Mouse (Mus musculus): ENCODE measurements around the gene Cyb5r2. TPM values are rescaled to one million over a fixed set of nuclear protein-coding genes. Genes with fewer than 3 reads are reported as not detected.

The Cyb5r2 gene
- polyA plus RNA-seq, 1 experiment from 2014 or later: 0.31 TPM

Other genes with a start within 250 kb of the Cyb5r2 start
- 18.6 and 24.3 TPM in 2 replicates for gene Olfml1, start 190.6 kb downstream of the Cyb5r2 start, polyA plus RNA-seq (2014; fragmentation: Nextera tagmentation; extraction: Ambion mirVana)
- 11.2 and 12.8 TPM in 2 replicates for gene Ppfibp2, start 162.8 kb downstream of the Cyb5r2 start, polyA plus RNA-seq (2014; fragmentation: Nextera tagmentation; extraction: Ambion mirVana)
- not detected in 2 replicates for gene 5330417H12Rik, start 132.9 kb downstream of the Cyb5r2 start, polyA plus RNA-seq (2014; fragmentation: Nextera tagmentation; extraction: Ambion mirVana)
- gene Ovch2, start 43.2 kb upstream of the Cyb5r2 start, polyA plus RNA-seq (2014; fragmentation: Nextera tagmentation; extraction: Ambion mirVana): not detected in 2 replicates
- gene Olfr467, start 54.2 kb upstream of the Cyb5r2 start, polyA plus RNA-seq (2014; fragmentation: Nextera tagmentation; extraction: Ambion mirVana): not detected in 2 replicates
- not detected in 2 replicates for gene Olfr469, start 67.5 kb upstream of the Cyb5r2 start, polyA plus RNA-seq (2014; fragmentation: Nextera tagmentation; extraction: Ambion mirVana)
- gene Olfr470, start 89.5 kb upstream of the Cyb5r2 start, polyA plus RNA-seq (2014; fragmentation: Nextera tagmentation; extraction: Ambion mirVana): not detected in 2 replicates
- not detected in 2 replicates for gene Olfr472, start 139.9 kb upstream of the Cyb5r2 start, polyA plus RNA-seq (2014; fragmentation: Nextera tagmentation; extraction: Ambion mirVana)
- gene Olfr473, start 172.4 kb upstream of the Cyb5r2 start, polyA plus RNA-seq (2014; fragmentation: Nextera tagmentation; extraction: Ambion mirVana): not detected in 2 replicates
- not detected in 2 replicates for gene Olfr474, start 196.6 kb upstream of the Cyb5r2 start, polyA plus RNA-seq (2014; fragmentation: Nextera tagmentation; extraction: Ambion mirVana)
- gene Olfr476, start 206.8 kb upstream of the Cyb5r2 start, polyA plus RNA-seq (2014; fragmentation: Nextera tagmentation; extraction: Ambion mirVana): not detected in 2 replicates
- not detected in 2 replicates for gene Olfr477, start 228.7 kb upstream of the Cyb5r2 start, polyA plus RNA-seq (2014; fragmentation: Nextera tagmentation; extraction: Ambion mirVana)

Data from intestine, embryonic 14.5 days (tissue).